Mouse (Mus musculus) cortical plate, adult 2 months (tissue): ENCODE results near the gene Rab39.

Experiments
- CTCF ChIP-seq: fragments of 200-500 bp; IDR thresholded peaks from 2 replicates; pipeline ENCODE4 v1.5.1; 2011; ENCODE audit warnings: mild to moderate bottlenecking, control low read depth, low read length; ENCODE audit not compliant: insufficient read depth; ENCODE audit errors: extremely low read depth
- POLR2A ChIP-seq: fragments of 200-500 bp; IDR thresholded peaks from 2 replicates; pipeline ENCODE4 v1.6.1; 2011; ENCODE audit warnings: mild to moderate bottlenecking, low read length, control low read depth; ENCODE audit not compliant: insufficient read depth; ENCODE audit errors: extremely low read depth

GRCm38 (mm10) chr9:53740829-53741404, 34.9 kb upstream of the Rab39 start:
- TF ChIP-seq POLR2A (no peak), CTCF (no peak)
